Mouse (Mus musculus): ENCODE measurements around the gene Aif1l.

Aif1l gene

GRCm38 (mm10) chr2:31953687-31954086 is 3.7 kb downstream of the Aif1l start:
- DNase-seq: no peak

DNA sequence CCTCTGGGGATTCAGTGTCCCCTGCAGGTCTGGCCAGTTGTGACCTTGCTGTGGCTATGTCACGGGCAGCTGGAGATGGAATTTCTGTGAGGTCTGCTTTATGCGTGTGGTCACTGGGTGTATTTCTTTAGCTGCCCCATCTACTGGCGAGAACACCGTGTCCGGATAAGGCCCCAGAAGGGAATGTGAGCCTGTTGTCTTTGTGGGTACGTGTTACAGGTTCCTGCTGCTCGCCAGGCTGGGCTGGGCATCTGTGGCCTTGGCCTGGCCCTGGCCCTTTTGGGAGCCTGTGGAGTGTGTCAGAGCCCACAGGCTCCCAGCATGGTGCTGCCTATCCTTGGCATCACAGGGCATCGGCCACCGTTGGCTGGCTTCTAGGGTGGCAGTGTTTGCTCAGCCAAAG is 4.8 kb downstream of the Aif1l start:
- no peak for DNase-seq

DNA sequence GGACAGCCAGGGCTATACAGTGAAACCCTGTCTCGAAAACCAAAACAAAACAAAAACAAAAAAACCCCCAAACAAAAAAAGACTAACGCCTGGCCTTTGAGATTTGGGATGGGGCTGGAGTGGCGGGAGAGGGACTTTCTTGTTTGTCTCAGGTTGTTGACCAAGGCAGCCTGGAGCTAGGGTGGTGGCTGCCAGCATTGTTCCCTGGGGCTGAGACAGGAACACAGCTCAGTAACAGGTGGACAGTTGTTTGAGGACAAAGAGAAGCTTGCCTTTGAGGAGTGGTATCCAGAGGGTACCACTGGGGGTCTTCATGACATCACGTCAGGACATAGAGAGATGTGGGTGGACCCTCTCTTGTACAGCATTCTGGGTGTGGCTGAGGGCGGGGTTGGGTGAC is 5.7 kb downstream of the Aif1l start:
- DNase-seq: no peak

GRCm38 (mm10) chr2:31957211-31957610 is 7.3 kb downstream of the Aif1l start:
- no peak for DNase-seq

- no peak for DNase-seq
Observed at GRCm38 (mm10) chr2:31960986-31961385, 11.0 kb downstream of the Aif1l start.

- DNase-seq: no peak
Observed at GRCm38 (mm10) chr2:31961791-31962222, 11.9 kb downstream of the Aif1l start.

- DNase-seq: no peak
Observed at GRCm38 (mm10) chr2:31962501-31963224, 12.7 kb downstream of the Aif1l start.

DNA sequence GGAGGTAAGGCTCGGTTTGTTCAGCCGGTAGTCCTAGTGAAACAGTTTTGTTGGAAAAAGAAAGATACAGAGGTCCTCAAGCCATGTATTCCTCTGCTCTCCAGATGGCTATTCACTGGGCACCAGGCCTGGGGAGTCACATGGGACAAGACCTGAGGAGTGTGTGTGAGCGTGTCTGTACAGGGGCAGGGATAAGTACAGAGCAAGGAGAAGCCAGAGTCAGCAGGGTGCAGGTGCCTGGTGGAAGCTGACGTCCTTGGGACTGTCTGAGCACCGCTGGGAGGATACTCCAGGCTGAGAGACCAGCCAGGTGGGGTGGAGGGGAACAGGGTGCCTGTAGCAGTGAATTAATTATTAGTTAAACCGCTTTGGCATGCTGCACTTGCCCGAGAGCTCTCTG is 13.6 kb downstream of the Aif1l start:
- DNase-seq: no peak

GRCm38 (mm10) chr2:31964191-31964590 is 14.3 kb downstream of the Aif1l start:
- DNase-seq: no peak

DNA sequence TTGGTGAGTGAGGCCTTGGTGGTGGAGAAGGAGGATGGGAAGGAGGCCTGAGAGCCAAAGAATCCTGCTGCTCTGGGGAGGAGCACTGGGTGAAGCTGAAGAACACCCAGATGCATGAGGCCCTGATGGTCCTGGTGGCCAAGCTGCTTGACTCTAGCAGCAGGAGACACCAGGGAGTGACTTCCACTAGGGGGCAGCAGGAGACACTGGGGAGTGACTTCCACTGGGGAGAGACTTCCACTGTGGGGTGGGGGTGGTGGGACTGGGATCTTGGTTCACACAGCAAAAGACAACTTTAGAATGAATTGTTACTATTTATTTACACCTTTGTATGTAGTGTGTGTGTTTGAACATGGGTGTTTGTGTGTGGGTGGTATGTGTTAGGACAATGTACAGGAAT is 15.2 kb downstream of the Aif1l start:
- peak; percentile 82 for DNase-seq

- no peak for DNase-seq
Observed at GRCm38 (mm10) chr2:31966801-31967200, 16.9 kb downstream of the Aif1l start.

DNA sequence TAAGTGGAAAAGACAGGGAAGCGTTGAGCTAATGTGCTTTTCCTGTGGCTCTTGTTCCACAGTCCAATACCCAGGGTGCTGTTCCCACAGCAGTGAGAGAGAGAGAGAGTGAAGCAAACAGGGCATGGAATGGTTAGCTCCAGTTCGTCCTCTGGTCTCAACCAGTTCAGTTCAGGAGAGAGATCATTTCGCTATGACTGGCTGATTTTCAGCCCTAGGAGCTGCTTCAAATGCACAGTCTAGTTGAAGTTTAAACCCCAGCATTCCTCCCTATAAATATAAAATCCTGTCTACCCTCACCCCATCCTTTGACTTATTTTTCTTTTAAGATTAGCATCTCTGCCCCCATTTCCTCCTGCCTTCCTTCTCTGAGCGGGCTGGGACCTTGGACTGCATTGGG is 22.6 kb downstream of the Aif1l start:
- no peak for DNase-seq

DNA sequence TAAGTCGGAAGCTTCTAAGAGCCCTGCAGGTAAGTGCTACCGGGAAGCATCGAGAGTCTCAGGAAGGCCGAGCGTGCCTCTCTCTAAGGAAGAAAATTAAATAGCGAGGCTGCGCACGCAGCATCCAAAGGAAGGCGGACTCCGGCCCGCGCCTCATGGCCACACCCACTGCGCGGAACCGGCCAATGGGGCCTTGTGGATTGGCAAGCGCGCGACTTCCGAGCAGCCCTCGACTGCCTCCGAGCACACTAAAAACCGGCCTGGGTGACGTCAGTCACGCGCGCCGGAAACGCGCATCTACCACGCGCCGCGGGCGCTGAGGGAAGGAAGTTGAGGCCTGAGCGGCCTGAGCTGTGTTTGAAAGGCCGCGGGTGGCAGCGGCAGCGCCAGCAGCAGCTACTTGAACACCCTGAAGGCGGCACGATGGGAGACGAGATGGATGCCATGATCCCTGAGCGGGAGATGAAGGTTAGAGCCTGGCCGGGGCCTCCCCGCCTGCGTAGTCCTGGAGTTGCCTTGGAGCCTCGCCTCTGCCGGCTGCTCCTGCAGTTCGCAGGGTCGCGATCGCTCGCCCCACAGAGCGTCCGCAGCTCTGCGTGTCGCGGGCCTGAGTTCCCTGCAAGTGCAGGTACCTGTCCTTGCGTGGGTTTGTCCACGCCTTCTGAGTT is 24.3 kb downstream of the Aif1l start, which contains the start of gene Nup214:
TSS of gene Nup214 (plus strand) at position 296 of the 668 bp plus-strand sequence.
- DNase-seq: peak; percentile 99

- DNase-seq: no peak
Observed at GRCm38 (mm10) chr2:31974809-31975371, 25.0 kb downstream of the Aif1l start.

- DNase-seq: no peak
Observed at GRCm38 (mm10) chr2:31987774-31988173, 37.8 kb downstream of the Aif1l start.

DNA sequence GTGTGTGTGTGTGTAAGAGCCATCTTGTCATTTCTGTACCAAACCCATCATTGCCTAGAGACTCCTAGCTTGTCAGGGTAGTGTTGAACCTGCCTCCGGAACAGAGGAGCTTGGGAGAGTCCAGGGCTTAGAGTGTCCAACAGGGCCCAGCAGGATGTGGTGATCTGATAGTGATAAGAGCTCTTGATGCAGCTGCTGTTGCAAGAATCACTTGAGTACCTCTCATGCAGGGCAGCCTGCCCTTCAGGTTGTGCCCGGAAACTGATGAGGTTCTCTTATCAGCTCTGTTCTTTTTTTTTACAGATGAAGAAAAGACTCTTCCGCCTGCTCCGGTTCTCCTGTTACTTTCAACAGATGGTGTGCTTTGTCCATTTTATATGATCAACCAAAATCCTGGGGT is 41.0 kb downstream of the Aif1l start:
- DNase-seq: no peak

GRCm38 (mm10) chr2:31994896-31995295 is 45.0 kb downstream of the Aif1l start:
- DNase-seq: no peak

DNA sequence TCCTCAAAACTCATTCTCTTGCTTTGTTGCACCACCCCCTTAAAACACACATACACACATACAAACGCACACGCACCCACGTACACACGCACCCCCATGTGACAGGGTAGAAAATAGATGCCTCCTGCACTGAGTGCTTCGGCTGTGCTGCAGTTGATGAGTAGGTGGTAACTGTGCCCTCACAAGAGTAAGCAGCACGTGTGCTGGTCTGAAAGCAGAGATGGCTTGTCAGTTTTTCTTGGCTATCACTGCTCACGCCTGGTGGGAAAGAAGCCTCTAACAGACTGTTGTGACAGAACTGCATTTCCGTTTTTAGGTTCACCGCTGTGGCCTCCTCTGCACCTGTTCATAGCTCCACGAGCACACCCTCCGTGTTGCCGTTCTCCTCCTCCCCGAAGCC is 46.1 kb downstream of the Aif1l start:
- no peak for DNase-seq

- no peak for DNase-seq
Observed at GRCm38 (mm10) chr2:31997539-31997938, 47.6 kb downstream of the Aif1l start.

GRCm38 (mm10) chr2:31998443-31998842 is 48.5 kb downstream of the Aif1l start:
- DNase-seq: peak; percentile 64

GRCm38 (mm10) chr2:32008311-32008710 is 58.4 kb downstream of the Aif1l start:
- DNase-seq: no peak

DNA sequence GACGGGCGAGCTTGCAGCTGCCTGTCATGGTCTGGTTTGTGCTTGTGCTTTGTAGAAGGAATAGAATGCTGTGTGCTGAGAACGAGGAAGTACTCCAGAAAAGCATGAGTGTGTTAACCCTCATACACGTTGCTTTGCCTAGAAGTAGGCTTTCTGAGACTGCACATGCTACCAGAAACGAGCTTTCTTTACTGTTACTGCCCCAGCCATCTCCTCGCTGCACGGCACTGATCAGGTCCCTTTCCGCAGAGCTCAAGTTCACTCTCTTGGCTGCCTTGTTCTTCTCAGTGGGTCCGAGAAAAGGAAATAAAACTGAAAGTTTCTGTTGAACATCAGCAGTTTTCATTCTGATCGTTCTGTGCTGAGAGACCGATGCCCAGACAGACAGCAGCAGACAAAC is 58.8 kb downstream of the Aif1l start:
- DNase-seq: no peak

GRCm38 (mm10) chr2:32019704-32020103 is 69.8 kb downstream of the Aif1l start:
- DNase-seq: no peak

DNA sequence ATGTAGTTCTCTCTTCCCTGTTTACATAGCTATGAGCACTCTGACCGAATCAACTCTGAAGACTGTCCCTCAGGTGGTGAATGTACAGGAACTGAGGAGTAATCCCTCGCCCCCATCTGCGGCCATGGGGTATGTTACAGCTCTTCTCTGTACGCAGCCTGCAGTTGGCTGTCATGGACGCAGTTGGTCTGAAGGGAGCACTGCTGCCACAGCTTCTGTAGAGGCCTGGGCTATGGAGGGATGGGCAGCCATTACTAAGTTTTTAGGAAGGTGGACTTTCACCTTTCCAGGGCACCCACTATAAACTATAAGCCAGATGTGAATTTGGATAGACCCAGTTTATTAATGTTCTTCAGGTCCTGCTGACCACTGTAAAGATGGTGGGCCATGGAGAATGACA is 70.3 kb downstream of the Aif1l start:
- DNase-seq: peak; percentile 50

Data from thymus, postnatal 14 days (tissue).